Mouse (Mus musculus): ENCODE data around the gene Gcnt7.

DNA sequence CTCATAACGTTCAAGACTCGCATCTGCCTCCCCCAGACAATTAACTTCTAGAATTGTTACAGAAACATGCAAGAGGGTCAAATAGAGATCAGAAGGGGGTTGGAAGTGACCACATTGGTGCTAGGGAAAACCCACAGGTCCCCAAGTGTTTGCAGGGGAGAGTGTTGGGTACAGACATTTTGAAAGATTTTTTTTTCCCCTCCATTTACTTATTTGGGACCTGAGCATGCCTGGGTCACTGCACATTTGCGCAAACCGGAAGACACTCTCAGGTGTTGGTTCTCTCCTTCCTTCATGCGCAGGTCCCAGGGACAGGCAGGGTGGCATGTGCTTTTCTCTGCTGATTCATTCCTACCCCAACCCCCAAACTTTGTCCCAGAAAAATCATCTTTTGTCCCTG lies 41.5 kb downstream of the Gcnt7 start:
- no peak for TF ChIP-seq CTCF (IDR thresholded peaks at IDR 0.05; ENCODE audit: borderline replicate concordance, insufficient read depth, low read length)
- no peak for TF ChIP-seq POLR2A (IDR thresholded peaks at IDR 0.05; ENCODE audit: low read depth, low read length)

Measured in embryonic fibroblast, embryonic 13.5 days (primary cell).